Mouse (Mus musculus) embryonic fibroblast, embryonic 13.5 days (primary cell): ENCODE results near the gene Fastkd2.

Experiments used
- CTCF ChIP-seq: IDR thresholded peaks from 2 replicates; pipeline ENCODE4 v1.5.1; 2011; ENCODE audit warnings: mild to moderate bottlenecking, control low read depth, low read length, moderate library complexity, borderline replicate concordance; ENCODE audit not compliant: insufficient read depth
- POLR2A ChIP-seq: IDR thresholded peaks from 2 replicates; pipeline ENCODE4 v1.6.1; 2011; ENCODE audit warnings: low read depth, mild to moderate bottlenecking, control low read depth, low read length, moderate library complexity

DNA sequence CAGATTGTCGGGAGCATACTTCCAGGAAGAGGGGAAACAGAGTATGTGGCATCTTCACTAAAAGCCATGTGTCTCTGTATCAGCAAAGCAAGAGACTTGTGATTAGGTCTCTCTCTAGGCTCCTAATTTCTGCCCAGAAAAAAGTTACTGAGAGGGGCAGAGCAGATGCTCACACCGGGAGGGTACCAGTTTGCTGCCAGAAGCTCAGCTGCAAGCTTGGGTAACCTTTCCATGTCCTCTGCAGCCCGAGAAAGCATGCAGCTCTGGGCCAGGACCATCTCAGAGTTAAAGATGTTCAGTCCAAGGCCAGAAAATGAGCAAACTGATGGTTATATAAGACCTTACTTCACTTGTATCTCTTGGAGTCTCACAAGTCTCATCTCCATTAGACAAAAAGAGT is 33.6 kb upstream of the Fastkd2 start:
- TF ChIP-seq CTCF (no peak), POLR2A (no peak)
